Mouse (Mus musculus) heart, adult 11 months (tissue): ENCODE measurements around the gene Tarsl2.

Experiments used
- DNase-seq: peaks from one replicate; pipeline ENCODE4 v3.0.0; 2022

The Tarsl2 gene

GRCm38 (mm10) chr7:65644643-65645351, at the start of gene Tarsl2:
Gene Tarsl2, plus strand, starts transcription at chr7:65644898.
- peak; percentile 99 for DNase-seq

GRCm38 (mm10) chr7:65606124-65606523, 38.6 kb upstream of the Tarsl2 start:
- no peak for DNase-seq

- no peak for DNase-seq
Measured at GRCm38 (mm10) chr7:65607003-65607402, 37.7 kb upstream of the Tarsl2 start.

- no peak for DNase-seq
Measured at GRCm38 (mm10) chr7:65610171-65610570, 34.5 kb upstream of the Tarsl2 start.

GRCm38 (mm10) chr7:65610673-65611072, 34.0 kb upstream of the Tarsl2 start:
- no peak for DNase-seq

- no peak for DNase-seq
Measured at GRCm38 (mm10) chr7:65611298-65611697, 33.4 kb upstream of the Tarsl2 start.

GRCm38 (mm10) chr7:65613723-65614122, 31.0 kb upstream of the Tarsl2 start:
- no peak for DNase-seq

GRCm38 (mm10) chr7:65618751-65619150, 25.9 kb upstream of the Tarsl2 start:
- DNase-seq: no peak

- peak; percentile 62 for DNase-seq
Measured at GRCm38 (mm10) chr7:65620746-65621145, 24.0 kb upstream of the Tarsl2 start.

GRCm38 (mm10) chr7:65623330-65623729, 21.4 kb upstream of the Tarsl2 start:
- peak; percentile 75 for DNase-seq

GRCm38 (mm10) chr7:65625528-65625927, 19.2 kb upstream of the Tarsl2 start:
- no peak for DNase-seq

GRCm38 (mm10) chr7:65629846-65630245, 14.9 kb upstream of the Tarsl2 start:
- peak; percentile 80 for DNase-seq

GRCm38 (mm10) chr7:65630661-65631060, 14.0 kb upstream of the Tarsl2 start:
- DNase-seq: peak; percentile 55

GRCm38 (mm10) chr7:65635831-65636230, 8.9 kb upstream of the Tarsl2 start:
- DNase-seq: no peak

GRCm38 (mm10) chr7:65636356-65636880, 8.3 kb upstream of the Tarsl2 start:
- peak; percentile 75 for DNase-seq

- DNase-seq: peak; percentile 75
Measured at GRCm38 (mm10) chr7:65638170-65638770, 6.4 kb upstream of the Tarsl2 start.

GRCm38 (mm10) chr7:65639821-65640382, 4.8 kb upstream of the Tarsl2 start:
- DNase-seq: peak; percentile 88

- DNase-seq: peak; percentile 45
Measured at GRCm38 (mm10) chr7:65640672-65641071, 4.0 kb upstream of the Tarsl2 start.

- peak; percentile 75 for DNase-seq
Measured at GRCm38 (mm10) chr7:65642371-65643304, 2.1 kb upstream of the Tarsl2 start.

- DNase-seq: peak; percentile 80
Measured at GRCm38 (mm10) chr7:65643861-65644421, 757 bp upstream of the Tarsl2 start.

- peak; percentile 63 for DNase-seq
Measured at GRCm38 (mm10) chr7:65645996-65646395, 1.3 kb downstream of the Tarsl2 start.

GRCm38 (mm10) chr7:65650662-65651061, 6.0 kb downstream of the Tarsl2 start:
- DNase-seq: peak; percentile 15
